Mouse (Mus musculus) cerebellum, postnatal 36 days (tissue): ENCODE data around the gene Sdccag8.

ENCODE experiments used
- DNase-seq, 2 experiments: peaks; one replicate each; pipeline ENCODE4 v3.0.0; 2021 to 2022; ENCODE audit warnings: mixed read lengths in 2 of 2

Sdccag8 gene

DNA sequence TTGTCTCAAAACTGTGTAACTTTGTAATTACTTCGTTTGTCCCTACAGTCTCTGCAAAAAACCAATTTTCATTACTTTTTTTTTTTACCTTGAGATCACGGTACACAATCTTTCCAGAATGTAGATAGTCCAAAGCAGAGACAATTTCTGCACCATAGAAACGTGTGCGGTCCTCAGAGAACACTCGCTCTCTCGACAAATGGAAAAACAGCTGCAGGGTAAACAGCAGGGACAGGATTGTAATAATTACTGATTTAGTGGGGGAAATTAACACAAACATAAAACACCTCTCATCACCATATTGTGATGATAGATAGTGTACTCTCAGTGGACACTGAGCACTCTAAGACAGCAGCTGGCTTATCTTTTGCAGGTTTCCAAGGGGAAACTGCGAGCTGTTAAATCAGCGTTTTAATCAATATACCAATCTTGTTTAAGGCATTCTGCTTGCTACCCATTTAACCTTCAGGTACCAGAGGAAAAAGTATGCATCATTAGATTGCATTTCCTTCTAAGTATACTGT is 252.7 kb downstream of the Sdccag8 start:
- DNase-seq: no peak

GRCm38 (mm10) chr1:177069161-177069560 is 254.7 kb downstream of the Sdccag8 start:
- no peak for DNase-seq
